Mouse (Mus musculus): ENCODE measurements around the gene Tnpo3.
"Not testable (repeated sequence)": the region's sequence is repeated elsewhere in the genome, so short reads cannot be mapped to it uniquely, and the experiment has no call there.

Gene Tnpo3

DNA sequence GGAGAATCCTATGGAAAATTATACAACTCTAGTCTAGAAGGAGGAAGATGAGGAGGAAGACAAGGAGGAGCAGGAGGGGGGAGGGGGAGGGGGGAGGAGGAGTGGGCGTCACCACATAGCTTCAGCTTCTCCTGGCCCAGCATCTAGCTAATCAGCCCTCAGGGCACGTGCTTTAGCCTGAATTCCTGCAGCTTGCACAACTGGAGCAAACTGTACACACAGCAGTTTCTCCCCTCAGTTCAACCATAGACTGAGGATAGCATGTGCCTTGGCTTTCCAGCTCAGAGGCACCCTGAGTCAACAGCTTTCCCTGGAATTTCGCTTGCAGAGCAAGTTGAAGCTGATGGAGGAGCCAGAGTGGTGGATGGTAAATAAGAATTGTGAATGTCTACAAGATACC lies 10.5 kb upstream of the Tnpo3 start:
- no peak for DNase-seq

DNA sequence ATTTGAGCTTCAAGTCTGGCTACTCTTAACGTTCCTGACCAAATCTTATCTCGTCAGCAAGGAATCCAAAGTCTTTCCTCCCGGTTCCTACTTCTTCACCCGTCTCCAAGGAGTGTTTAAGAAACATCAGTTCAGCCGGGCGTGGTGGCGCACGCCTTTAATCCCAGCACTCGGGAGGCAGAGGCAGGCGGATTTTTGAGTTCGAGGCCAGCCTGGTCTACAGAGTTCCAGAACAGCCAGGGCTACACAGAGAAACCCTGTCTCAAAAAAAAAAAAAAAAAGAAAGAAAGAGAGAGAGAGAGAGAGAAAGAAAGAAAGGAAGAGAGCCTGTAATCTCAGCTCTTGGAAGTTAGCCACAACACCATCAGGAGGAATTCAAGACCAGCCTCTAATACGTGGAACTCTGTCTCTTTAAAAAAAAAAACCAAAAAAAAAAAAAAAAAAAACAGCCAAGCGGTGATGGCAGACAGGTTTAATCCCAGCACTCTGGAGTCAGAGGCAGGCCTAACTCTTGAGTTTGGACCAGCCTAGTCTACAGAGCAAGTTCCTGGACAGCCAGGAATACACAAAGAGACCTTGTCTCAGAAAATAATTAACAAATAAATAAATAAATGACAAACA lies 443 bp upstream of the Tnpo3 start:
- not testable (repeated sequence) for DNase-seq

DNA sequence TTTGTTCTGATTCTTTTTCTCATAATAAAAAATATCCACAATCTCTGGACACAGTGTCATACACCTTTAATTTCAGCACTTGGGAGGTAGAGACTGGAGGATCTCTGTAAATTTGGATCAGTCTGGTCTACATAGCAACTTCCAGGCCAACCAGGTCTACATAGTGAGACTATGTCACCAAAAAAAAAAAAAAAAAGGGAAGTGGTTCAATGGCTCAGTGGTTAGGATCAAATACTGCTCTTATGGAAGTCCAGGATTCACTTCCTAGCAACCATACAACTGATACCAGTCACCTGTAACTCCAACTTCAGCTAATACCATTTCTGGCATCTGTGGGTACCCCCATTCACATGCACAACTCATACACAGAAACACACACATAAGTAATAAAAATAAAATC lies 9.5 kb downstream of the Tnpo3 start:
- no peak for DNase-seq

GRCm38 (mm10) chr6:29595656-29596055 lies 14.0 kb downstream of the Tnpo3 start:
- DNase-seq: no peak

GRCm38 (mm10) chr6:29581202-29581601 lies 28.5 kb downstream of the Tnpo3 start:
- DNase-seq: no peak

DNA sequence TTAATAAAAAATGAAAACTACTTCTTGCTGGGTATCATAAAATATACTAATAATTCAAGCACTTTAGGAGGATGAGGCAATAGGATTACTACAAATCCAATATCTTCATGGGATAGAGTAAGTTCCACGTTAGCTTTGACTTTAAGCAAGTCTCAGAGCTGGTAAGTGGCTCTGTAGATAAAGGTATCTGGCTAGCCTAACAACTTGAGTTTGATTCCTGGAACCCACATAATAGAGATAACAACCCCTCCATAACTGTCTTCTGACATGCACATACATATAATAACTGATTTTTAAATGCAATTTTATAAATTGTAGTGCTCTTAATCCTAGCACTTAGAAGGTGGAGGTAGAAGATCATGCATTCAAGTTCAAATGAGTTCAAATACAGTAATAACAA lies 28.9 kb downstream of the Tnpo3 start:
- no peak for DNase-seq

- DNase-seq: not testable (repeated sequence)
These were observed 33.3 kb downstream of the Tnpo3 start for GRCm38 (mm10) chr6:29576388-29576787.

- no peak for DNase-seq
These were observed 52.6 kb downstream of the Tnpo3 start for GRCm38 (mm10) chr6:29557112-29557511.

DNA sequence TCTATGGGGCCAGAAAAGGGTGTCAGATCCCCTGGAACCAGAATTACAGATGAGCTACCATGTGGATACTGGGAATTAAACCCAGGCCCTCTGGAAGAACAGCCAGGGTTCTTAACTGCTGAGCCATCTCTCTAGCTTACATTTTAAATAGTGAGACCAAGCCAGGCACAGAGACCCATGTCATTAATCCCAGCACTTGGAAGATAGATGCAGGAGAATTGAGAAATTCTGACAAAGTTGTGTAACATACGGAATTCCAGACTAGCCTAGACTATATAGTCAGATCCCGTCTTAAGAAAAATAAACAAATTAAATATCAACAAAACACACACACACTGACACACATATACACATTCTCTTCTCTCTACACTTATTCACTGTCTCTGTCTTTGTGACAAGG lies 57.2 kb downstream of the Tnpo3 start:
- no peak for DNase-seq

- DNase-seq: no peak
These were observed 61.6 kb downstream of the Tnpo3 start for GRCm38 (mm10) chr6:29548086-29548485.

- DNase-seq: no peak
These were observed 62.1 kb downstream of the Tnpo3 start for GRCm38 (mm10) chr6:29547582-29547981.

GRCm38 (mm10) chr6:29545611-29546010 lies 64.1 kb downstream of the Tnpo3 start:
- DNase-seq: no peak

GRCm38 (mm10) chr6:29540956-29541355 lies 68.7 kb downstream of the Tnpo3 start:
- DNase-seq: no peak

- DNase-seq: no peak
These were observed 69.5 kb downstream of the Tnpo3 start for GRCm38 (mm10) chr6:29540223-29540622.

- no peak for DNase-seq
These were observed 70.2 kb downstream of the Tnpo3 start for GRCm38 (mm10) chr6:29539502-29539901.

- no peak for DNase-seq
These were observed 72.5 kb downstream of the Tnpo3 start for GRCm38 (mm10) chr6:29537221-29537620.

GRCm38 (mm10) chr6:29536651-29537193 lies 73.0 kb downstream of the Tnpo3 start:
- DNase-seq: no peak

DNA sequence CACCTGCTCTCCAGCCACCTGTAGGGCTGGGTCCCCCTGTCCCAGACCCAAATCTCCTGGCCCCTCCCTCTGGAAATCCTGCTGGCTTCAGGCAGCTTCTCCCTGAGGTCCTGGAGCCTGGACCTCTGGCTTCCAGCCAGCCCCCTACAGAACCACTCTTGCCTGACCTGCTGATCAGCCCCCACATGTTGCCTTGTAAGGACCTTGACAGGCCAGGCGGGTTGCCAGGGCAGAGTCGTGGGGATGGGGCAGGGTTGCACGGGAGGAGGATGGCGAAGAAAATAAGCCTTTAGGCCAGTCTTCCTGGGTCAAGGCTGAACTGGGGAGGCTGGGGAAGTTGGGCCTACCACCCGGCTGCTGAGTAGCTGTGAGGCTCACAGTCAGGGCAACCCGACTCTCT lies 74.4 kb downstream of the Tnpo3 start:
- no peak for DNase-seq

GRCm38 (mm10) chr6:29530050-29530449 lies 79.6 kb downstream of the Tnpo3 start:
- DNase-seq: no peak

- no peak for DNase-seq
These were observed 80.3 kb downstream of the Tnpo3 start for GRCm38 (mm10) chr6:29529444-29529820.

- DNase-seq: no peak
These were observed 80.9 kb downstream of the Tnpo3 start for GRCm38 (mm10) chr6:29528561-29529443.

GRCm38 (mm10) chr6:29528165-29528505 lies 81.6 kb downstream of the Tnpo3 start:
- DNase-seq: no peak

DNA sequence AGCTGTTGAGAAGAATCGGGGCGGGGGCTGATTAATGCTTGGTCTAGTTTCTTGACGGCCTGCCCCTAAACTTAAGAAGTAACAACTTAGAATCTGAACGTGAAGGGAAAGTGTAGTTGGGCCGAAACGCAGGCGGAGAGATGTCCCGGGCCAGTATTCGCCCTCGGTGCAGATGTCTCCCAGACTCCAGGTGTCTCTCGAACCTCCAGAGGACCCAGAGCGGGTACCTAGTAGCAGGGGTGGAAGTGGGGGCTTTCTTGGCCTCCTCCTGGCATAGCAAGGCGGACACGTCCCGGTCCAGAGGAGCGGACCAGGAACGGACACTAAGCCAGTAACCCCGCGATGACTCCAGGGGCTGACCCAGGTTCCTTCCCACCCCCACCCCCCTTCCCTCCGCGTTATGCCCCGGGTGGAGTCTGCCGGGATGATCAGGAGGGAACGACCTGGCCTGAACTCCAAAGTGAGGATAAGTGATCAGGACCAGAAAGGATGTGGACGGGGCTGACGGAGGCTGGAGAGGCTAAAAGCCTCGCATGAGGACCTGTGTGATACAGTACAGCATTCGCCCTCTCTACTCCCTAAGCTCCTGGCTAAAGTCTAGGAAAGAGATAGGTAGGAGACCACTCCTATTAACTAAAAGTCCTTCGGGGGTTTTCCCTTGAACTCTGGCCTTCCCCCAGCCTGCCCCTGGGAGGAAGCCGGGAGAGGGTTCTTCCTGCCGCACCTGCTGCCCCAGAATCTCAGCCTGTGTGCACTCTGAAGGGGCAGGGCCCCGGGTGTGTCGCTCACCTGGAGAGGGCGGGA lies 82.1 kb downstream of the Tnpo3 start:
- DNase-seq: no peak
